Mouse (Mus musculus) stomach, embryonic 15.5 days (tissue): ENCODE data around the gene Vac14. TPM values are rescaled to one million over a fixed set of nuclear protein-coding genes. Genes with fewer than 3 reads are reported as not detected.

Experiments used
- ATAC-seq: fragments of 200-750 bp; cut with Nextera tagmentation; 2 replicates; pipeline ENCODE4 v1.8.0; 2017; ENCODE audit warnings: low read depth, moderate number of reproducible peaks, moderate TSS enrichment; ENCODE audit not compliant: insufficient read depth, low FRiP score
- H3K27ac ChIP-seq: fragments of 300-500 bp; sonication (generic); 2 replicates; pipeline ENCODE4 v1.5.1; 2015; ENCODE audit warnings: mild to moderate bottlenecking, inconsistent platforms
- H3K27me3 ChIP-seq: fragments of 300-500 bp; sonication (generic); replicated peaks from 2 replicates; pipeline ENCODE4 v1.6.1; 2015; ENCODE audit warnings: inconsistent platforms
- H3K36me3 ChIP-seq: fragments of 300-500 bp; sonication (generic); 2 replicates; pipeline ENCODE4 v1.6.1; 2015; ENCODE audit warnings: inconsistent platforms
- H3K4me1 ChIP-seq: fragments of 300-500 bp; sonication (generic); 2 replicates; pipeline ENCODE4 v1.6.1; 2015; ENCODE audit warnings: inconsistent platforms
- H3K4me2 ChIP-seq: fragments of 300-500 bp; sonication (generic); 2 replicates; pipeline ENCODE4 v1.6.1; 2015; ENCODE audit warnings: mild to moderate bottlenecking, inconsistent platforms
- H3K4me3 ChIP-seq: fragments of 300-500 bp; sonication (generic); replicated peaks from 2 replicates; pipeline ENCODE4 v1.5.1; 2015; ENCODE audit warnings: inconsistent platforms
- H3K9ac ChIP-seq: fragments of 300-500 bp; sonication (generic); 2 replicates; pipeline ENCODE4 v1.6.1; 2015; ENCODE audit warnings: inconsistent platforms
- H3K9me3 ChIP-seq: fragments of 300-500 bp; sonication (generic); 2 replicates; pipeline ENCODE4 v1.6.1; 2016; ENCODE audit warnings: inconsistent platforms
- WGBS: fragments of 180-500 bp; shearing (Covaris S2); methylation state at CpG from one replicate; pipeline ENCODE4 v1.1.7; 2015; 5-methylcytosine and 5-hydroxymethylcytosine counted together
- polyA plus RNA-seq: library from polyadenylated mRNA; unstranded; fragments of >200 nt; fragmentation: Nextera tagmentation; extraction: Ambion mirVana; gene quantifications from 2 replicates; pipeline ENCODE4 v1.2.1, GENCODE M21; 2015

Vac14 gene
- polyA plus RNA-seq, 1 experiment from 2014 or later, result 16.4 TPM

DNA sequence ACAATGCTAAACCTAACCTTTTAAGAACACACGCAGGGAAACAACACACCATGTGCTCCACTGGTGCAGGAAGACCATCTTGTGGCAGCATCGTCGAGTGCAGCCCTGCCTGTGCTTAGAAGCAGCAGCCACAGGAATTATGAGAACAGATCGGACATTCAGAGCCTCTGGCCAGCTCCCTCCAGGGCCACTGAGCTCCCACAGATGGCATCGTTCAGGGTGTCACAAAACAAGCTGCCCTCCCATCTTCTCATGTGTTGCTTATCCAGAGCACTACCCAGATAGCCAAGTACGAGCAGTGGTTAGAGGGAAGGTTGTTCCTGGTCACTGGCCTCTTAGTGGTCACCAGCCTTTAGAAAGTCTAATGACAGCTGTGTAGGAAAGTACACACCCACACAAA is 30.9 kb downstream of the Vac14 start:
- H3K9ac ChIP-seq, result no peak overlapping the region

DNA sequence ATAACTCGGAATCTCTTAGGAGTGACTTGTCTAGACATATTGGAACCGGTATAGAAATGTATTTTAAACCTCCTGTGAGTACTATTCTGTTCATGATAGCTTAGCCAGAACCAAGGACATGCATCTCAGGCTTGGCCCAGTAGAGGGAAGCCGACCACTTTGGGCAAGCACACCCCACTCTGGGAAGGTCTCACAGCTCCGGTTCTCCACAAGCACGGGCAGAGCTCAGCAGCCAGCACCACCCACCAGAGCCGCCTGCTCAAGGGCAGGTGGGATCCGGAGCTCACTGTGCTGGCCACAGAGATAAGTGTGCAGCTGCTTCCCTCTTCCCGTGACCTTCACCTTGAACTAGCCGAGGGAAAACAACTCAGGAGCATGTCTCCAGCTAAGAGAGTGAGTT is 32.5 kb downstream of the Vac14 start:
- Histone ChIP-seq H3K27ac (no peak overlapping the region), H3K4me3 (no peak overlapping the region)

More for the DNA sequence above, 30.9 kb downstream of the Vac14 start:
- H3K4me1 ChIP-seq, result no peaks in the 10 kb centered on the region
- no peak overlapping the region for H3K4me2 ChIP-seq
- peaks cover 10% of the 10 kb centered on the region for H3K36me3 ChIP-seq
- no peaks in the 10 kb centered on the region for H3K9me3 ChIP-seq
- no peaks in the 10 kb centered on the region for H3K27me3 ChIP-seq
- ATAC-seq, result no peak
- WGBS, result 87% methylated on average over 6 of the region's 6 CpGs
- H3K4me3 ChIP-seq, result no peak overlapping the region
- H3K27ac ChIP-seq, result no peak overlapping the region

DNA sequence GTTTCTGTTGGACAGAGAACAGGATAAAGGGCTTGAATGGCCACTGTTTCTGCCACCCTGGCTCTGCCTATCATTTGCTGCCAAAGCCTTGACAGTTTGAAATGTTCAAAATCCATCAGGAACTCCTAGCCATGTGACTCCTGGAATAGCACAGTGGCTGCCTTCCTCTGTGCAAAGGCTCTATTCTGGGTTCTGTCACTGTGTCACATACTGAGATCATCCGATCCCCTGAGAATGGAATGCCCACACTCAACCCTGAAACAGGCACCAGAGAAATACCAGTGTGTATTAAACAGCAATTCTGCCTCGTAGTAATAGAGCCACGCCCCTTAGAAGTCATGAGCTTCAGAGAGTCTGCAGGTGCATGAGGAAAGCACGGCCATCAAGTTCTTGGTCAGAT is 33.5 kb downstream of the Vac14 start:
- ATAC-seq, result no peak
- no peak overlapping the region for H3K4me2 ChIP-seq
- no peaks in the 10 kb centered on the region for H3K4me1 ChIP-seq
- WGBS, result 85% methylated on average over 4 of the region's 4 CpGs
- no peaks in the 10 kb centered on the region for H3K9me3 ChIP-seq
- peaks cover 10% of the 10 kb centered on the region; the same call in 1 of the 2 replicates for H3K36me3 ChIP-seq
- no peaks in the 10 kb centered on the region for H3K27me3 ChIP-seq
- H3K4me3 ChIP-seq, result no peak overlapping the region
- H3K27ac ChIP-seq, result no peak overlapping the region
- H3K9ac ChIP-seq, result no peak overlapping the region

More for the DNA sequence above, 32.5 kb downstream of the Vac14 start:
- H3K27me3 ChIP-seq, result no peaks in the 10 kb centered on the region
- H3K36me3 ChIP-seq, result peaks cover 10% of the 10 kb centered on the region; the same call in 1 of the 2 replicates
- no peak overlapping the region for H3K9ac ChIP-seq
- WGBS, result 79% methylated on average over 9 of the region's 9 CpGs
- no peaks in the 10 kb centered on the region for H3K9me3 ChIP-seq
- no peaks in the 10 kb centered on the region for H3K4me1 ChIP-seq
- no peak for ATAC-seq
- no peak overlapping the region for H3K4me2 ChIP-seq

DNA sequence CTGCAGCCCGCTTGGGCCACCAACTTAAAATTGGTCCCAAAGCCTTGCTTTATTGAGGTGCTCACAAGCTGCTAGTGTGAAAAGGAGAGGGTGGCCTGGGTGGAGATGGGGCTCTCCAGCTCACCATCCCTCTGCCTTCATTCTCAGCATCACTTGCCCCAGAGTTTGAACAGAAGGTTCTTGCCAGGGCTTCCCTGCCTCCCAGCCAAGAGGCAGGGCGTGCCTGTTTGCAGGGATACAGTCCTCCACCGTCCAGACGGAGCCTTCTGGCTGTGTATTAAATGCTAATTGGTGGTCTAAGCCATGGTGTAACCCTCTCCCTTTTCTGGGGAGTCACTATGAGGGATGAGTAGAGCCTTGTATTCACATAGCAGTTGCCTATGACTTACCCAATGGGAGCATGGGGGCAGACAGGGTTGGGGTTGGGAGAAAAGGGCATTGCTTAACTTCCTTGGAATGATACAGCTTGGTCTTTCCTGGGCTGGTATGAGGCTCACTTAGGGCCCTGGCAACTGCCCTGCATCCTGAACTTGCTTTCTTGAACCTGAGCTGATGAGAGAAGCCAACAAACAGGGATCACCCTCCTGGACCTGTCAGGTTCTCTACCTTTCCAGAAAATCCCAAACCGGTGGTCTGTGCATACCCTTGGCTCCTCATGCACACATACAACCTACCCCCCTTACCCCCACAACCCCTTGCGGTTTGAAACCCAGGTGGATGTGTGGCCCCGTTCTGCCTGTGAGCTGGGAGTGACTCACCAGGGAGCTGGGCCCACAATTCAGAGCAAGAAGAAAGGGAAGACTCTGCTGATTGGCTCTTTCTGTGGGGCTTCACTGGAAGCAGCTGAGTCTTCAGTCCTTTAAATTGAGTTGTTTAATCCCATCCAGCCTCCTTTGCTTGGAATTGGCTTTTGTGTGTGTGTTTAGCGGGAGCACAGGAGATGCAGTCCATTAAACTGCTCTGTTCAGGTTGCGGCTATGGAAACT is 36.0 kb downstream of the Vac14 start:
- no peak overlapping the region for H3K9ac ChIP-seq
- ATAC-seq, result no peak
- no peak overlapping the region for H3K4me3 ChIP-seq
- no peak overlapping the region for H3K27ac ChIP-seq
- H3K4me1 ChIP-seq, result no peaks in the 10 kb centered on the region
- H3K27me3 ChIP-seq, result no peaks in the 10 kb centered on the region
- H3K9me3 ChIP-seq, result no peaks in the 10 kb centered on the region
- no peak overlapping the region for H3K4me2 ChIP-seq
- H3K36me3 ChIP-seq, result peaks cover 6% of the 10 kb centered on the region; the same call in 1 of the 2 replicates
- WGBS, result 87% methylated on average over 9 of the region's 9 CpGs

DNA sequence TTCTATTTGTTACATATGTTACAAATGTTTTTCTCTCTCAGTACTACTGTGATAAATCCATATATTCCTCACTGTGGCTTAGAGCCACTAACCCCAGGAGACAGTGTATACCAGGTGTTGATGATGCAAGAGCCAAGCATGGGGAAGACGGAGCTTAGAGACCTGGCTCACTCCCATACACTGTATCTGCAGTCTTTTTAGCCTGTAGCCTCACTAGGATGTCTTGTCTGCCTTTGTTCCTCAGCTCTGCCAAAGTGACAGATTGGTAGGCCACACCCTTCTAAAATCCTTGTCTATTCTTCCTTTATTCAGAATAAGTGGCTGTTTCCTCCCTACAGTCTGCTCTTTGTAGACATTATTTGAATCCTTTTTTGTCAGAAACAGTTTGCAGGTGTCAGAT is 37.4 kb downstream of the Vac14 start:
- 70% methylated on average over 1 of the region's 1 CpGs for WGBS
- H3K9me3 ChIP-seq, result no peaks in the 10 kb centered on the region
- H3K36me3 ChIP-seq, result peaks cover 6% of the 10 kb centered on the region; the same call in 1 of the 2 replicates
- H3K4me3 ChIP-seq, result no peak overlapping the region
- H3K4me2 ChIP-seq, result no peak overlapping the region
- H3K4me1 ChIP-seq, result no peaks in the 10 kb centered on the region
- no peaks in the 10 kb centered on the region for H3K27me3 ChIP-seq
- no peak overlapping the region for H3K27ac ChIP-seq
- ATAC-seq, result no peak
- H3K9ac ChIP-seq, result no peak overlapping the region

DNA sequence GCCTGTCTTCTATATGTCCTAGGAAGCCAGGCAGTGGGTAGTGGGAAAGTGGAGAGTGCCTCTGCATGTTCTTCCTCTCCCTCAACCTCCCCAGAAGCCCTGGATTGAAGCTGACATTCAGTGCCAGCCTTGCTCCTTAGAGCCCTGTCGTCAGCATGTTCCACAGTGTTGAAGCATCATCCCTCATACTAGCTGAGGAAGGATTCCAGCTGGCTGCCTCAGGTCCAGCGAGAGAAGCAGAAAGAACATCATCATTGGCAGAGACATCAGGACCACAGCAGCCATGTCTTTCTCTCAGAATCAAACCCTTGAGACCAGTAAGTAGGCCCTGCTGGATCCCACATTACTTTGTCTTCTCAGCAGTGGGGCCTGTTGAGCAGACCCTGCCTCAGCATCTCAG is 39.3 kb downstream of the Vac14 start:
- Histone ChIP-seq H3K36me3 (0 out of 2 replicates have a peak, but pooled peaks cover 7% of the 10 kb centered on the region), H3K9ac (no peak overlapping the region), H3K9me3 (no peaks in the 10 kb centered on the region), H3K27ac (no peak overlapping the region), H3K4me3 (no peak overlapping the region), H3K27me3 (no peaks in the 10 kb centered on the region), H3K4me1 (no peaks in the 10 kb centered on the region), H3K4me2 (no peak overlapping the region)
- 84% methylated on average over 2 of the region's 2 CpGs for WGBS
- ATAC-seq, result no peak

DNA sequence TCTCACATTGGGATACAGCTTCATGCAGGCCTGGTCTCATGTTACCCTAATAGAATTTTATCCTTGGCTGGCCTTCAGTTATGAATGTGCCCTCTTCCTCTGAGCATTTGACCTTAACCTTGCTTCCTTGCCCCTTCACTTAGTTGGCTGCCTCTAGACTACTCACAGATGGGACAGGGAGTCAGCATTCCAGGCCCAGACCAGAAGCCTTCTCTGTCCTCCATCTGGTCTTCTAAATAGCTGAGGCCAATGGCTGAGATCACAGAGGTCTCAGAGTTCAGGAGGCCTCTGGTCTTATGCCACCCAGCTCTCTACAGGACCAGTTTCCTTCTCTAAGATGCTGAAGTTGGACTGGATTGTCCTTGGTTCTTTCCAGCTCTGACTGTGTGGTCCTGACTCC is 41.7 kb downstream of the Vac14 start:
- Histone ChIP-seq H3K27me3 (no peaks in the 10 kb centered on the region), H3K4me1 (peaks cover 5% of the 10 kb centered on the region; the same call in 1 of the 2 replicates), H3K27ac (no peak overlapping the region), H3K4me3 (no peak overlapping the region), H3K9me3 (no peaks in the 10 kb centered on the region), H3K4me2 (no peak overlapping the region), H3K36me3 (0 out of 2 replicates have a peak, but pooled peaks cover 7% of the 10 kb centered on the region), H3K9ac (no peak overlapping the region)
- ATAC-seq, result no peak

DNA sequence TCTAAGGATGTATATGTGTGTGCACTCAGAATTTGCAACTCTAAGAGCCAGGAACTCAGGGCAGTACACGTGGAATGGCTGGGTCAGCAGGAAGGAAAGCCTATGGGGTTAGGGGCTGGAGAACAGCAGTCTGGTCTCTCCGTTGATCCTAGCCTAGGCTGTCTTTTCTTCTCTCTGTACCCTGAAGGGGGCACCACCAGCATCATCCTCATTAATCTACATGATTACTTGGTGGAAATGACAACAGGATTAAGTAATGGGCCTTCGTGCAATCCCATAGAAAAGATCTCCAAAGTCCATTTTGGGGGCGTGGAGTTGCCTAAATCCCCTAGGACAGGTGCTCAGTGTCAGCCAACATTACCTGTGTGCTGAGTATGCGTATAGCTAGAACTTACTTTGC is 44.2 kb downstream of the Vac14 start:
- Histone ChIP-seq H3K4me3 (no peak overlapping the region), H3K9me3 (no peaks in the 10 kb centered on the region), H3K27ac (no peak overlapping the region), H3K36me3 (0 out of 2 replicates have a peak, but pooled peaks cover 7% of the 10 kb centered on the region), H3K4me1 (peaks cover 5% of the 10 kb centered on the region; the same call in 1 of the 2 replicates), H3K27me3 (no peaks in the 10 kb centered on the region), H3K9ac (no peak overlapping the region), H3K4me2 (no peak overlapping the region)
- ATAC-seq, result no peak
- WGBS, result 82% methylated on average over 5 of the region's 5 CpGs

DNA sequence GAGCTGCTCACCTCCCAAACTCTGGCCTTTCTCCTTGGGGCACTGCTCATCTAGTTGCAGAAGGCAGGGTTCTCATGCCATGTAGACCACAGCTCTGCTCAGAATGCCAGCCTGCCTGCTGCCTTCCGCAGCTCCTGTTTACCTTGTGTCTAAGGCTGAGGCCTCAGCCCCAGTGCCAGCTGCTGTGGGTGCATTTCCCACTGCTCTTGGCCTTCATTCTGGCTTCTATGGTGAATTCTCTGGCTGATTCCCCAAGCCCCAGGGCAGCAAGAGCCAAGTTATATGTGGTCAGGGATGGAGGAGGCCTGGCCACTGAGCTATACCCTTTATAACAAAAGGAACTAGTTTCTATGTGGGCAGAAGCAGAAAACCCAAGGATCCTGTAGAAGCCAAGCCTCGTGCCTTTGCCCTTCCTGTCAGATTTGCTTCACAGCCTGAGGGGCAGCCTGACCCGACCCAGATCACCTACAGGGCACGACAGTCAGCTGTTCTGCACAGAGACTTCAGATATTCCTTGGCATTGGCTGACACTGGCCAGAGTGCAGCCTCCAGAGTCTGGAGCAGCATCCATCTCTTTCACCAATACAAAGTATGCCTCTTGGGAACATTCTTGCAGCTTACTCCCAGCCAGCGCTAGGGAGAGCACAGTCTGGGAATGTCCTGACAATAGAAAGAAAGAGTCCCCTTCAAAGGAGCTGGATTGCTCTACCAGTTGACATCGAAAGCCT is 44.8 kb downstream of the Vac14 start:
- H3K4me2 ChIP-seq, result no peak overlapping the region
- WGBS, result 76% methylated on average over 6 of the region's 6 CpGs
- H3K9ac ChIP-seq, result no peak overlapping the region
- H3K27ac ChIP-seq, result no peak overlapping the region
- no peak for ATAC-seq
- H3K27me3 ChIP-seq, result no peaks in the 10 kb centered on the region
- H3K4me3 ChIP-seq, result no peak overlapping the region
- 0 out of 2 replicates have a peak, but pooled peaks cover 7% of the 10 kb centered on the region for H3K36me3 ChIP-seq
- H3K9me3 ChIP-seq, result no peaks in the 10 kb centered on the region
- peaks cover 5% of the 10 kb centered on the region; the same call in 1 of the 2 replicates for H3K4me1 ChIP-seq

DNA sequence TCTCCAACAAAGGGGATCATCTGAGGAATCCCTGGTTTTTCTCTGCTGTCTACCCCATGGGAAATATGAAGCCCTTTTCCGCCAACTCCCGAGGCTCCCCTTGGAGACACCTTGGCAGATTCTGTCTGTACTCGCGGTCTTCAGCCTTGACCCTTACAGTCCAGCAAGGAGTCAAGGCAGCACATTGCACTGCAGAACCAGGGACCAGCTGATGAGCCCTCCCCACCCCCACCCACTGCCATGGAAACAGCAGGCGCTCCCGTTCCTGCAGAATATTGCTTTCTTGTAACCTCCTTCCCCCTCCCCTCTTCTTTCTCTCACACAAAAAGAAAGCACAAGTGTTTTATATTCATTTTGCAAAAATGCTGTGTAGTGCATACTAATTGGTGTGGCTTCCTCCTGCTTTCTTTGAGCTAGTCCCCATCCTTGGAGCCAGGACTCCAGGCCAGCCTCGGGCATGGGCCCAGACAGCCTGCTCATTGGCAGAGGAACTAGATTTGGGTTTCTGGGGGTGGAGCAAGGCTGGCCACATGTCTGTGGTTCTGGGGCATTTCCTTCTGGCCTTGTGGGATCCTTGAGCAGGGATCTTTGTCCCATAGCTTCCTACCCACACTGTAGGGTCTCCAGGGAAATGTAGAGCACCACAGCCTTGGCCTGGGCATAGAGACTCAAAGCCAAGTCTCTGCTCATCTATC is 46.0 kb downstream of the Vac14 start:
- Histone ChIP-seq H3K27ac (no peak overlapping the region), H3K4me3 (no peak overlapping the region), H3K4me2 (no peak overlapping the region), H3K36me3 (0 out of 2 replicates have a peak, but pooled peaks cover 7% of the 10 kb centered on the region), H3K4me1 (peaks cover 5% of the 10 kb centered on the region; the same call in 1 of the 2 replicates), H3K27me3 (no peaks in the 10 kb centered on the region), H3K9ac (no peak overlapping the region), H3K9me3 (no peaks in the 10 kb centered on the region)
- ATAC-seq, result no peak
- 67% methylated on average over 7 of the region's 7 CpGs for WGBS

DNA sequence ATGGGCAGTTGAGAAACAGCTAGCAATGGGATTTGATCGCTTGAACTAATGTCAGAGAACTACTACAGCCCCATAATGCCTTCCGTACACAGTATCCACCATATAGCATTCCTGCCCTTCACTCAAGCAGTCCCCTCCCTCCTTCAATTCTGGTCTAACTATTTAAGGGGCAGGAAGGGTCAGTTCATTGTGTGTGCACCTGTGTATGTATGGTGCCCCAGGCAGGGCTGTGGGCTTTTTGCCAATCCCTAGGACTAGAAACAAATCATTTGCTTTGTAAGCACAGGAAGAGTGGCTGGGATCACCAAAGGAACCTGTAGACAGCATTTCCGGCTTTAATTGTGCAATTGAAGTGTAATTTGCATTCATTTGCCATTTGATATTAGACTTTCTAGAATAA is 46.6 kb downstream of the Vac14 start:
- Histone ChIP-seq H3K9me3 (no peaks in the 10 kb centered on the region), H3K4me2 (no peak overlapping the region), H3K4me1 (peaks cover 5% of the 10 kb centered on the region; the same call in 1 of the 2 replicates), H3K4me3 (no peak overlapping the region), H3K27me3 (no peaks in the 10 kb centered on the region), H3K36me3 (0 out of 2 replicates have a peak, but pooled peaks cover 7% of the 10 kb centered on the region), H3K9ac (no peak overlapping the region), H3K27ac (no peak overlapping the region)
- no peak for ATAC-seq
- WGBS, result 77% methylated on average over 3 of the region's 3 CpGs
